Mouse (Mus musculus) liver, embryonic 14.5 days (tissue): ENCODE measurements around the gene Epm2a.

ENCODE experiments used
- CTCF ChIP-seq: IDR thresholded peaks from 2 replicates; pipeline ENCODE4 v1.5.1; 2016; ENCODE audit warnings: antibody characterized with exemption, low read depth, control low read depth
- EP300 ChIP-seq: IDR thresholded peaks from 2 replicates; pipeline ENCODE4 v1.6.1; 2016; ENCODE audit warnings: antibody characterized with exemption, low read depth

DNA sequence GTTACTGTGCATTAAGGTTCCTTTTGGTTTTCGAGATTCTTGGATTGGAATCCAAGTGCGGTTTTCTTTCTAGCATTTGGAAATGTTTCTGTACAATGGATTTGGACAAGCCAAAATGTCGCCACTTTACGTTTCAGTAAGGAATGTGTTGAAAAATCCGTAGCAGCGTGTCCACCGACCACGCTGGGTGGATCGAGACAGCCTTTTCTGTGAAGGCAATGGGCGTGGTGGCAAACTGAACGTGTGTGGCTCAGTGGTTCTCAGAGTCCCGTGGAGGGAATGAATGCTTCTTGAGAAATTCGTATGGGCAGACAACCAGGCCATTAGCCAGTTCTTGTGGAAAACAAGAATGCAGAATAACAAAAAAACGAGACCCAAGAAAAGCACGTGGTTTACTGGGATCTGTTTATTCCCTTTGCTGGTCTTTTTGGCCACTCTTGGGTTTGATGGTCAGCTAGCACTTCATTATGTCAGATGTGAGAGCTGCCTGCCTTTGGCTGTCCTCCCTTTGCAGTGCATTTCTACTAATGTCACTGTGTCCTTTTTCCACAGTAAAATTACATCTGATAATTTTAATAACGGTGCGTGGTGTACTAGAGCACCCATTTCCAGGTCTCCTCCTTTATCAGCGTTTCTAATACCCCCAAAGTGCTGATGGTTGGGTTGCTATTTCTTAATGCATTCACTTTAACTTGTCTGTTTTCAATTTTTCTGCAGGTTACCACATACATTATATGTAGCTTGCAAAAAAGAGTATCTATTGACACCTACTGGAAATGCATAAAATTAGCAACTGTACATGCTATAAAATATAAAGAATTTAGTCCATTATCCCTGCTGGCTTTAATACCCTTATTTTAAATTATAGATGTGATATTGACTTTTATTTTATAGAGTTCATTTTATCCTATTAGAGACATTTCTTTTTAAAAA, 1.6 kb downstream of the Epm2a start:
- TF ChIP-seq EP300 (no peak), CTCF (no peak)
